Mouse (Mus musculus) embryonic facial prominence, embryonic 13.5 days (tissue): ENCODE data around the gene Psmb8. TPM values are rescaled to one million over a fixed set of nuclear protein-coding genes. Genes with fewer than 3 reads are reported as not detected.

ENCODE experiments used
- ATAC-seq: fragments of 200-750 bp; cut with Nextera tagmentation; 2 replicates; pipeline ENCODE4 v1.8.0; 2017; ENCODE audit warnings: low read depth; ENCODE audit not compliant: insufficient number of reproducible peaks, insufficient read depth, low FRiP score, low TSS enrichment
- H3K27ac ChIP-seq: fragments of 300-500 bp; sonication (generic); 2 replicates; pipeline ENCODE4 v1.5.1; 2015; ENCODE audit warnings: moderate library complexity, mild to moderate bottlenecking, inconsistent platforms
- H3K27me3 ChIP-seq: fragments of 300-500 bp; sonication (generic); 2 replicates; pipeline ENCODE4 v1.6.1; 2015; ENCODE audit warnings: mild to moderate bottlenecking, inconsistent platforms
- H3K36me3 ChIP-seq: fragments of 300-500 bp; sonication (generic); 2 replicates; pipeline ENCODE4 v1.6.1; 2015; ENCODE audit warnings: mild to moderate bottlenecking, inconsistent platforms
- H3K4me1 ChIP-seq: fragments of 300-500 bp; sonication (generic); 2 replicates; pipeline ENCODE4 v1.6.1; 2015; ENCODE audit warnings: inconsistent platforms
- H3K4me2 ChIP-seq: fragments of 300-500 bp; sonication (generic); 2 replicates; pipeline ENCODE4 v1.6.1; 2015; ENCODE audit warnings: moderate library complexity, mild to moderate bottlenecking, inconsistent platforms
- H3K4me3 ChIP-seq: fragments of 300-500 bp; sonication (generic); 2 replicates; pipeline ENCODE4 v1.5.1; 2015; ENCODE audit warnings: mild to moderate bottlenecking, inconsistent platforms
- H3K9ac ChIP-seq: fragments of 300-500 bp; sonication (generic); 2 replicates; pipeline ENCODE4 v1.6.1; 2015; ENCODE audit warnings: mild to moderate bottlenecking, inconsistent platforms
- H3K9me3 ChIP-seq: fragments of 300-500 bp; sonication (generic); 2 replicates; pipeline ENCODE4 v1.6.1; 2016; ENCODE audit warnings: inconsistent platforms
- WGBS: fragments of 180-500 bp; shearing (Covaris S2); methylation state at CpG from one replicate; pipeline ENCODE4 v1.1.7; 2015; ENCODE audit warnings: mixed read lengths; 5-methylcytosine and 5-hydroxymethylcytosine counted together
- polyA plus RNA-seq: library from polyadenylated mRNA; unstranded; fragments of >200 nt; fragmentation: Nextera tagmentation; extraction: Ambion mirVana; gene quantifications from 2 replicates; pipeline ENCODE4 v1.2.1, GENCODE M21; 2015

Gene Psmb8
- polyA plus RNA-seq, 1 experiment from 2014 or later: 4.3 TPM

DNA sequence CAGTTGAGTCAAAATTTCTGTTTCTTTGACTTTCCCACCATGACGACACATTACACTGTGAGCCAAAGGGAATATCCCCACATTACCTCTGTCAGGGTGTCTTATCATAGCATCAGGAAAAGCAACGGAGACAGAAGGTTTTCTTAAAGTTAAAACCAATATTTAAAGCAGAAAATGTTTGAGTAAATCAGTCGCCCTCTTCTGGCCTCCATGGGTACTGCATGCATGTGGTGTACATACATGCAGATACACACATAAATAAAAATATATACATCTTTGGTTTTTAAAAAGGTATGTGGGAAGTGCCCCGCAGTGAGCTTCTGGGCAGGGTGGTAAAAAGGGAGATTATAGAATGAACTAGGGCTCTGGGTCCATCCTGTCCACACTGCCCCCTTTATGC, 20.3 kb upstream of the Psmb8 start:
- H3K4me2 ChIP-seq: no peak overlapping the region
- no peak for ATAC-seq
- H3K27me3 ChIP-seq: peaks cover 12% of the 10 kb centered on the region
- H3K4me3 ChIP-seq: no peak overlapping the region
- 76% methylated on average over 4 of the region's 4 CpGs for WGBS
- no peaks in the 10 kb centered on the region for H3K4me1 ChIP-seq
- H3K36me3 ChIP-seq: no peaks in the 10 kb centered on the region
- H3K9me3 ChIP-seq: peaks cover 14% of the 10 kb centered on the region; the same call in 1 of the 2 replicates
- H3K27ac ChIP-seq: no peak overlapping the region
- H3K9ac ChIP-seq: no peak overlapping the region

DNA sequence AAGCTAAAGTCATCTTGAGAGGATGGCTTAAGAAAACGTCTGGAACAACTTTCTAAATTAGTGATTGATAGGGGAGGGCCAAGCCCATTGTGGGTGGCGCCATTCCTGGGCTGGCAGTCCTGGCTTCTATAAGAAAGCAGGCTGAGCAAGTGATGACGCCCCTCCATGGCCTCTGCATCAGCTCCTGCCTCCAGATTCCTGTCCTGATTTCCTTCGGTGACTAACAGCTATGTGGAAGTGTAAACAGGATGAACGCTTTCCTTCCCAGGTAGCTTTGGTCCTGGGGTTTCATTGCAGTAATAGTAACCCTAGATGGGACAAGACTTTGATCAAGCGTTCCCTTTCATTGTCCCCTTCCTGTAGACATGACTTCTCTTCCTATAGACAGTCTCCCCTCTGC, 18.5 kb upstream of the Psmb8 start:
- Histone ChIP-seq H3K9ac (no peak overlapping the region), H3K4me1 (no peaks in the 10 kb centered on the region), H3K9me3 (0 out of 2 replicates have a peak, but pooled peaks cover 14% of the 10 kb centered on the region), H3K27ac (no peak overlapping the region), H3K4me3 (no peak overlapping the region), H3K36me3 (no peaks in the 10 kb centered on the region), H3K27me3 (peaks cover 22% of the 10 kb centered on the region), H3K4me2 (no peak overlapping the region)
- 61% methylated on average over 6 of the region's 6 CpGs for WGBS
- no peak for ATAC-seq

DNA sequence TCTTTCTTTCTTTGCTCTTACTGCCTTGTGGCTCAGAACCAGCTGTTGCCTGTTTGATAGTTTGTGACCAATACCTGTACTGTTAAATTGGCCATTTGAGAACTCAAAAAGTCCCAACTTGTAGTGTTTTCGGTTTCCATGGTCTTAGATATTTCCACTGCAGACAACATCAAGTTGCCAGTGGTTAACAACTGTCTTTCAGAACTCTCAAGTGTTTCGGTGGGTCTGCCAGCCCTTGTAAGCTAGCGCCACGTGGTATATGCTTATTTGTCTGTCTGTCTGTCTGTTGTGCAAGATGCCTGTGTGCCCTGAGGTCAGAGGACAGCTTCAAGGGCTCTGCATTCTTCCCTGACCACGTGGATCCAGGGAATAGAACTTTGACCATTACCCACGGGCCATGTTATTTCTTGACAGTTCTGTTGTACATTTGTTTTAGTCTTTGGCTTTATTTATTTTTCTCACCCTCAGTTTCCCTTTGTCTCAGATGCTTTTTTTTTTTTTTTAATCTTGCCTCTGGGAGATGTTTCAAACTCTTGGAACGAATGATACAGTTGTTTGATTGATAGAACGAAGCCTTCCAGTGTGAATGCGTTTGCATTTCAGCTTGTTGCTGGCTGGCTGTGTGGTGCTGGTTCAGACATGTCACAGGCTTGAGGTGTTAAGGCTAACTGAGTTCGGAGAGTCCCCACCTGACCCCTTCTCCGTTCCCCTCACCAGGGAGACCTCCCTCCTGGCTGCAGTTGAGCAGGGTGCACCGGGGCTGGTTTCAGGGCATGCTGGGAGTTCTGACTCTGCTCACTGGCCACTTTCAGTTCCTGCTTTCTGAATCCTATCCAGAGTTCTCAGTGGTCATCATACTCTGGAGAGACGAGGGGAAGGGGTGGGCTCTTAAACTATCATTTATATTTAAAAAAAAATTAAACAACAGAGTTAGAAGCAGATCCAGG, 17.3 kb upstream of the Psmb8 start:
- 0 out of 2 replicates have a peak, but pooled peaks cover 14% of the 10 kb centered on the region for H3K9me3 ChIP-seq
- H3K4me1 ChIP-seq: no peaks in the 10 kb centered on the region
- 67% methylated on average over 13 of the region's 13 CpGs for WGBS
- H3K9ac ChIP-seq: no peak overlapping the region
- no peak overlapping the region for H3K27ac ChIP-seq
- H3K27me3 ChIP-seq: peaks cover 28% of the 10 kb centered on the region
- H3K4me3 ChIP-seq: no peak overlapping the region
- H3K4me2 ChIP-seq: no peak overlapping the region
- no peaks in the 10 kb centered on the region for H3K36me3 ChIP-seq
- ATAC-seq: no peak

DNA sequence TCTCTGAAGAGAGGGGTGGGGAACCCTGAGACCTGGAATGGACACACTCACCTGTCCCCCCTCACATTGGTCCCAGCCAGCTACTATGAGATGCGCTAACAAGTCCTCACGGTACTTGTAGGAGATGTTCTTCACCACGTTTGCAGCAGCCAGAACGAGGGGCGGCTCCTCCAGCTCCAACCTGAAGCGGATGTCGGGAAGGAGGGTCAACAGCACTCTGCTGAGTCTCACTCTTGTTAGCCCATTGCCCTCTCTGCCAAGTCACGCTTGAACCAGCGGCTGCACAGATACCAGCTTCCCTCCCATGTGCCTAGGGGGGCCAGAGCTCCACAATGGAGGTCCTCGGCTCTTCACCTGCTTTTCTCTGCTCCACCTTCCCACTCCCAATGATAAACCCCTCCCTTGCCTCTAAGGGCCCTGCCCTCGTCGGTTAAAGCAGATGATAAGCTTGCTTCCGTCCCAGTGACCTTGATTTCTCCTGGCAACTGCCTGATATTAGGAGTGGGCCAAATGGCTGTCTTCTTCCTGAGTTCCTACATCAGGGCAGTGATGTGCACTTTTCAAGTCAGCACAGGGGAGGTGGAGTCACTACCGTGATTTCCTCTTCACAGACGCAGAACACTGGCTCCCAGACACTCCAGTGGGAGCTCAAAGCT, 13.8 kb upstream of the Psmb8 start:
- no peaks in the 10 kb centered on the region for H3K9me3 ChIP-seq
- H3K9ac ChIP-seq: no peak overlapping the region
- no peak overlapping the region for H3K27ac ChIP-seq
- H3K27me3 ChIP-seq: peaks cover 54% of the 10 kb centered on the region
- no peak overlapping the region for H3K4me2 ChIP-seq
- peaks cover 14% of the 10 kb centered on the region for H3K4me1 ChIP-seq
- WGBS: 75% methylated on average over 15 of the region's 15 CpGs
- no peak for ATAC-seq
- no peak overlapping the region for H3K4me3 ChIP-seq
- no peaks in the 10 kb centered on the region for H3K36me3 ChIP-seq

DNA sequence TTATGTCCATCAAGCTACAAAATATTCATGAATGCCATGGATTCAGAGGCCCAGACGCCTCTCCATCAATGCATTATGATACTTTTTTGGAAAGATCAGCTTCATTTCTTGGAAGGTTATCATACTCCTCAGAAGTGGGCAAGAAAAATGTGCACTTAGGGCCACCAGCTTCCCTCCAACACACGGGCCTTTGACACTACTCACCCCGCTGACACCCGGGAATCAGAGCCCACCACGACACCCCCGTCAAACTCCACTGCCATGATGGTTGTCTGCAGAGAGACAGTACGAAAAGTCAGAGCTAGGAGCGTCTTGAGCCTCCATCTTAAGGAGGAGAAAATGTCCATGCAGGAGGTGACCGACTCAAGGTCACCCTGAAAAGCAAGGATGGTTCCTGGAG, 12.0 kb upstream of the Psmb8 start:
- no peaks in the 10 kb centered on the region for H3K36me3 ChIP-seq
- no peaks in the 10 kb centered on the region for H3K9me3 ChIP-seq
- no peak for ATAC-seq
- H3K27ac ChIP-seq: no peak overlapping the region
- H3K4me3 ChIP-seq: no peak overlapping the region
- H3K27me3 ChIP-seq: peaks cover 72% of the 10 kb centered on the region
- H3K4me2 ChIP-seq: no peak overlapping the region
- H3K9ac ChIP-seq: no peak overlapping the region
- peaks cover 14% of the 10 kb centered on the region for H3K4me1 ChIP-seq
- 85% methylated on average over 9 of the region's 9 CpGs for WGBS

DNA sequence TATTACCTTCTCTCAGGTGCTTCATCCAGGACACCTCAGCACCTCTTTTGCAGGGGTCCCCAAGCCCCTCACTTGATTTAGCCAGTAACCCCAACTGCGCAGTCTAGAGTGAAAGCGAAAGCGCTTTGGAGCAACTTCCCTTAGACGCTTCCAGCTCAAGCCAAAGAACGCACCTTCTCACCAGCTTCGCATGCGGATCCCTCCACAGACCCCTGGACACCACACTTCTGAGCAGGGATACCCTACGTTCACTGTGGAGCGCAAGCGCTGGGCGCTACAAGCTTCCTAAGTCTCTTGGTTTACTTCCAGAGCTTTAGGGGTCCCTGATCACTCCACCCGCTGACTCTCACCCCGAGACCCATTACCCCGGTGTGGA, 10.6 kb upstream of the Psmb8 start:
- no peak overlapping the region for H3K27ac ChIP-seq
- peaks cover 14% of the 10 kb centered on the region for H3K4me1 ChIP-seq
- peak; percentile 11; the same call in 1 of the 2 replicates for ATAC-seq

DNA sequence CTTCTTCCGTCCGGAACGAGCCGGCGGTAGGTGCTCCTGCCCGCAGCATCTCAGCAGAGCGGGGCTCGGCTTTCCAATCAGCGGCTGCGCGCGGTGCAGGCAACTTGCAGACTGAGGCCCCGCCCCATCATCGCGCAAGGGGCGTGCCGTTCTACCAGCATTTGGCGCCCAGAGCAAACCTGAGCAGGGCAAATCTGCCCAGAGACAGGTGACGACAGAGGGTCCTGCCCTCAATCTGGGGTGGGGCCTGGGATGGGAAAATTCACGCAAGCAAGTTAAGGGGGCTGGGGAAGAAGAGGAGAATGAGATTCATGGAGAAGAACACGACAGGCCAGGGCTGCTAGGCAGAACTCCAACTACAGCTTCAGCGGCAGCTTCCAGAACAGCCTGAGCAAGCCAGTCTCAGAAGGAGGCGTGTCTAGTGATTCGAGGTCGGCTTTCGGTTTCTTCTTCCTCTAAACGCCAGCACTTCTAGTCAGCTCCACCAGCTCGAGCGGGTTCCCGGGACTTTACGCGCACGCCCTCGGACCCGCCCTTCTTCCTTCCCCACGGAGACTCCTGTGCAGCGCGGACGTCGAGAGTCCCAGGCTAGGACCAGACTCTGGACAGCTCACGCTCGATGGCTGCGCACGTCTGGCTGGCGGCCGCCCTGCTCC, 10.1 kb upstream of the Psmb8 start, which contains the start of the genes Tap1 and Psmb9:
Gene Tap1, plus strand, starts transcription at position 293 of the 656 bp plus-strand sequence.
Gene Psmb9, minus strand, starts transcription at position 504 of the 656 bp plus-strand sequence.
- Histone ChIP-seq H3K27me3 (peaks cover 83% of the 10 kb centered on the region), H3K4me1 (peaks cover 14% of the 10 kb centered on the region), H3K36me3 (no peaks in the 10 kb centered on the region), H3K9ac (peak within 1 kb of the TSS; percentile 73), H3K27ac (peak within 1 kb of the TSS; percentile 81), H3K4me2 (peak within 1 kb of the TSS; percentile 97), H3K9me3 (no peaks in the 10 kb centered on the region), H3K4me3 (peak within 1 kb of the TSS; percentile 59)
- WGBS: under 1% methylated on average over 46 of the region's 46 CpGs
- peak; percentile 96 for ATAC-seq

More for the DNA sequence above, 10.6 kb upstream of the Psmb8 start:
- Histone ChIP-seq H3K36me3 (no peaks in the 10 kb centered on the region), H3K27me3 (peaks cover 80% of the 10 kb centered on the region), H3K9ac (peak overlapping the region; percentile 65), H3K4me2 (peak overlapping the region; percentile 97), H3K4me3 (peak overlapping the region; percentile 59), H3K9me3 (no peaks in the 10 kb centered on the region)
- WGBS: 3% methylated on average over 14 of the region's 14 CpGs

DNA sequence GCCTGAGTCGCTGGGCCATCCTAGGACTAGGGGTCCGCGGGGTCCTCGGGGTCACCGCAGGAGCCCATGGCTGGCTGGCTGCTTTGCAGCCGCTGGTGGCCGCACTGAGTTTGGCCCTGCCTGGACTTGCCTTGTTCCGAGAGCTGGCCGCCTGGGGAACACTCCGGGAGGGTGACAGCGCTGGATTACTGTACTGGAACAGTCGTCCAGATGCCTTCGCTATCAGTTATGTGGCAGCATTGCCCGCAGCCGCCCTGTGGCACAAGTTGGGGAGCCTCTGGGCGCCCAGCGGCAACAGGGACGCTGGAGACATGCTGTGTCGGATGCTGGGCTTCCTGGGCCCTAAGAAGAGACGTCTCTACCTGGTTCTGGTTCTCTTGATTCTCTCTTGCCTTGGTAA, 9.5 kb upstream of the Psmb8 start:
- Histone ChIP-seq H3K27ac (peak overlapping the region; percentile 81), H3K9me3 (no peaks in the 10 kb centered on the region), H3K9ac (peak overlapping the region; percentile 73), H3K4me3 (peak overlapping the region; percentile 59), H3K4me1 (peaks cover 14% of the 10 kb centered on the region), H3K36me3 (no peaks in the 10 kb centered on the region), H3K4me2 (peak overlapping the region; percentile 97), H3K27me3 (peaks cover 88% of the 10 kb centered on the region)
- no peak for ATAC-seq
- 1% methylated on average over 20 of the region's 20 CpGs for WGBS

DNA sequence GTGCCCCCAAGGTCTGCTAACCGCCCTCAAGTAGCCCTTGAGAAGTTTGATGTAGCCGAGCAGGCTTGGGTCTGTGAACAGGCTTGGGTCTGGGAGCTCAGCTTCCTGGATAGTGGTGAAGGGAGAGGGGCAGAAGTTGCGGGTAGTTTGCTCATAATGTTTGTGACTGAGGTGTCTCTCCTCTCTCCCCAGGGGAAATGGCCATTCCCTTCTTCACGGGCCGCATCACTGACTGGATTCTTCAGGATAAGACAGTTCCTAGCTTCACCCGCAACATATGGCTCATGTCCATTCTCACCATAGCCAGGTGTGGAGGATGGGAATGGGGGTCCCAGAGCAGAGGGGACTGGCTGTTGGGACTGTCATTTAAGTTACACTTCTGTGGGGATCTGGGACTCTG, 8.5 kb upstream of the Psmb8 start:
- WGBS: 70% methylated on average over 6 of the region's 6 CpGs
- H3K9me3 ChIP-seq: no peaks in the 10 kb centered on the region
- no peak overlapping the region for H3K4me2 ChIP-seq
- ATAC-seq: no peak
- no peaks in the 10 kb centered on the region for H3K36me3 ChIP-seq
- H3K9ac ChIP-seq: no peak overlapping the region
- peaks cover 14% of the 10 kb centered on the region for H3K4me1 ChIP-seq
- H3K4me3 ChIP-seq: no peak overlapping the region
- peaks cover 88% of the 10 kb centered on the region for H3K27me3 ChIP-seq
- no peak overlapping the region for H3K27ac ChIP-seq

DNA sequence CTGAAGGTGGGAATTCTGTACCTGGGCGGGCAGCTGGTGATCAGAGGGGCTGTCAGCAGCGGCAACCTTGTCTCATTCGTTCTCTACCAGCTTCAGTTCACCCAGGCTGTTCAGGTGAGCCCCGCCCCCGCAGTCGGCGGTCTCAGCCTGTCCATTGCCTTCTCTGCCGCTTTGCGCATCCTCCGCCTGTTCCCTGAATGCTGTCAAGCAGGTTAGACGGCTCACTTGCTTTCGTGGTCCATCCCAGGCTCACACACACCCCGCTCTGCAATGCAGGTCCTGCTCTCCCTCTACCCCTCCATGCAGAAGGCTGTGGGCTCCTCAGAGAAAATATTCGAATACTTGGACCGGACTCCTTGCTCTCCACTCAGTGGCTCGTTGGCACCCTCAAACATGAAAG, 4.7 kb upstream of the Psmb8 start:
- Histone ChIP-seq H3K4me1 (peaks cover 13% of the 10 kb centered on the region), H3K9me3 (no peaks in the 10 kb centered on the region), H3K36me3 (no peaks in the 10 kb centered on the region), H3K27me3 (peaks cover 95% of the 10 kb centered on the region), H3K27ac (no peak overlapping the region), H3K9ac (0 out of 2 replicates have a peak overlapping the region, but pooled peaks have one; percentile 11), H3K4me2 (peak overlapping the region; percentile 14; the same call in 1 of the 2 replicates), H3K4me3 (no peak overlapping the region)
- ATAC-seq: no peak
- WGBS: 16% methylated on average over 16 of the region's 16 CpGs

DNA sequence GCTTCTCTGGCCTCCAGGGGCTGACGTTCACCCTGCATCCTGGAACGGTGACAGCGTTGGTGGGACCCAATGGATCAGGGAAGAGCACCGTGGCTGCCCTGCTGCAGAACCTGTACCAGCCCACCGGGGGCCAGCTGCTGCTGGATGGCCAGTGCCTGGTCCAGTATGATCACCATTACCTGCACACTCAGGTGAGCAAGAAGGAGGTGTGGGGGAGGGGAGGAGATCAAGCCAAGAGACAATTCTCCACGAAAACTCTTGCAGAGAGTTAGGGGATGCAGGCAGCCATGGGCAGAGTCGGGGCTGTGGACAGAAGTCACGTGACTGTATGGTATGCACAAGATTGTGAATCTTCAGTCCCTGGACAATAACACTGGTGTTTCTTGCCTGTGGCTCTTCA, 4.1 kb upstream of the Psmb8 start:
- WGBS: 58% methylated on average over 8 of the region's 8 CpGs
- H3K9me3 ChIP-seq: no peaks in the 10 kb centered on the region

More for the DNA sequence above, 4.1 kb upstream of the Psmb8 start:
- peaks cover 14% of the 10 kb centered on the region for H3K4me1 ChIP-seq
- H3K36me3 ChIP-seq: no peaks in the 10 kb centered on the region
- ATAC-seq: no peak
- no peak overlapping the region for H3K4me3 ChIP-seq
- peaks cover 95% of the 10 kb centered on the region for H3K27me3 ChIP-seq
- no peak overlapping the region for H3K27ac ChIP-seq
- H3K9ac ChIP-seq: no peak overlapping the region
- H3K4me2 ChIP-seq: no peak overlapping the region
